Mouse (Mus musculus) midbrain, postnatal 0 days (tissue): ENCODE results near the gene Lmna. TPM values are rescaled to one million over a fixed set of nuclear protein-coding genes. Genes with fewer than 3 reads are reported as not detected.
A peak's percentile ranks its signal among the peaks of the same experiment; 100 is the strongest.

Experiments used
- ATAC-seq: fragments of 200-750 bp; cut with Nextera tagmentation; 2 replicates; pipeline ENCODE4 v1.8.0; 2017; ENCODE audit warnings: moderate number of reproducible peaks, mild to moderate bottlenecking, moderate TSS enrichment, moderate library complexity; ENCODE audit not compliant: low FRiP score
- DNase-seq: peaks from one replicate; pipeline ENCODE4 v3.0.0-alpha.2; 2015; ENCODE audit warnings: low spot score
- H3K27ac ChIP-seq: fragments of 300-500 bp; sonication (generic); 2 replicates; pipeline ENCODE4 v1.5.1; 2014; ENCODE audit warnings: low read depth, mild to moderate bottlenecking, low read length, mixed read lengths
- H3K27me3 ChIP-seq: fragments of 300-500 bp; sonication (generic); 2 replicates; pipeline ENCODE4 v1.6.1; 2014; ENCODE audit warnings: low read length, control low read depth, mixed read lengths; ENCODE audit not compliant: insufficient read depth
- H3K36me3 ChIP-seq: fragments of 300-500 bp; sonication (generic); 2 replicates; pipeline ENCODE4 v1.6.1; 2014; ENCODE audit warnings: low read length, control low read depth, mixed read lengths; ENCODE audit not compliant: insufficient read depth
- H3K4me1 ChIP-seq: fragments of 300-500 bp; sonication (generic); 2 replicates; pipeline ENCODE4 v1.6.1; 2014; ENCODE audit warnings: mild to moderate bottlenecking, control low read depth, antibody characterized with exemption, low read length, mixed read lengths; ENCODE audit not compliant: insufficient read depth
- H3K4me2 ChIP-seq: fragments of 300-500 bp; sonication (generic); 2 replicates; pipeline ENCODE4 v1.6.1; 2014; ENCODE audit warnings: low read depth, mild to moderate bottlenecking, low read length, mixed read lengths; ENCODE audit not compliant: poor library complexity, severe bottlenecking
- H3K4me3 ChIP-seq: fragments of 300-500 bp; sonication (generic); 2 replicates; pipeline ENCODE4 v1.5.1; 2014; ENCODE audit warnings: low read depth, mild to moderate bottlenecking, low read length, moderate library complexity
- H3K9ac ChIP-seq: fragments of 300-500 bp; sonication (generic); replicated peaks from 2 replicates; pipeline ENCODE4 v1.6.1; 2014; ENCODE audit warnings: mild to moderate bottlenecking, low read length, moderate library complexity, mixed read lengths; ENCODE audit not compliant: poor library complexity, severe bottlenecking
- H3K9me3 ChIP-seq: fragments of 300-500 bp; sonication (generic); 2 replicates; pipeline ENCODE4 v1.6.1; 2016; ENCODE audit warnings: low read length, control low read depth
- CTCF ChIP-seq: IDR thresholded peaks from 2 replicates; pipeline ENCODE4 v1.5.1; 2016; ENCODE audit warnings: antibody characterized with exemption, mild to moderate bottlenecking
- WGBS: fragments of 180-500 bp; shearing (Covaris S2); extraction: QIAGEN DNeasy Blood & Tissue Kit; methylation state at CpG from one replicate; pipeline ENCODE4 v1.1.7; 2014; 5-methylcytosine and 5-hydroxymethylcytosine counted together
- polyA plus RNA-seq: library from polyadenylated mRNA; unstranded; fragments of >200 nt; fragmentation: Nextera tagmentation; extraction: Ambion mirVana; gene quantifications from 2 replicates; pipeline ENCODE4 v1.2.1, GENCODE M21; 2015
- total RNA-seq: library from RNA; depleted of rRNA; stranded (reverse); fragments of >200 nt; gene quantifications from 2 replicates; pipeline ENCODE4 v1.2.3, GENCODE M21; 2014

Gene Lmna
- total and polyA plus RNA-seq, 2 experiments from 2014 or later = 74.1 to 75.0 TPM

GRCm38 (mm10) chr3:88513546-88514115 is 3.9 kb upstream of the Lmna start:
- H3K4me1 ChIP-seq = peaks cover 6% of the 10 kb centered on the region
- H3K27ac ChIP-seq = no peak overlapping the region
- whole genome bisulfite sequencing = 82% methylated on average over 7 of the region's 7 CpGs
- ATAC-seq (no peak), DNase-seq (no peak)
- H3K4me2 ChIP-seq = no peak overlapping the region
- H3K4me3 ChIP-seq = no peak overlapping the region
- H3K9ac ChIP-seq = no peak overlapping the region
- no peaks in the 10 kb centered on the region for H3K9me3 ChIP-seq
- no peak for TF ChIP-seq CTCF
- H3K27me3 ChIP-seq = no peaks in the 10 kb centered on the region
- H3K36me3 ChIP-seq = no peaks in the 10 kb centered on the region

- no peak overlapping the region for H3K9ac ChIP-seq
- H3K4me2 ChIP-seq = no peak overlapping the region
- no peaks in the 10 kb centered on the region for H3K27me3 ChIP-seq
- no peaks in the 10 kb centered on the region for H3K9me3 ChIP-seq
- H3K27ac ChIP-seq = no peak overlapping the region
- no peak for TF ChIP-seq CTCF
- DNase-seq = no peak
- H3K4me1 ChIP-seq = peaks cover 6% of the 10 kb centered on the region
- ATAC-seq = no peak
- 46% methylated on average over 11 of the region's 15 CpGs for WGBS
- H3K4me3 ChIP-seq = no peak overlapping the region
- no peaks in the 10 kb centered on the region for H3K36me3 ChIP-seq
Observed at GRCm38 (mm10) chr3:88512896-88513545, 3.3 kb upstream of the Lmna start.

GRCm38 (mm10) chr3:88512141-88512895 is 2.6 kb upstream of the Lmna start:
- 43% methylated on average over 6 of the region's 6 CpGs for WGBS
- H3K9ac ChIP-seq = no peak overlapping the region
- H3K4me2 ChIP-seq = no peak overlapping the region
- no peaks in the 10 kb centered on the region for H3K27me3 ChIP-seq
- peaks cover 6% of the 10 kb centered on the region for H3K4me1 ChIP-seq
- no peak for ATAC-seq
- no peak overlapping the region for H3K4me3 ChIP-seq
- no peaks in the 10 kb centered on the region for H3K36me3 ChIP-seq
- DNase-seq = no peak
- no peaks in the 10 kb centered on the region for H3K9me3 ChIP-seq
- no peak overlapping the region for H3K27ac ChIP-seq
- no peak for TF ChIP-seq CTCF

GRCm38 (mm10) chr3:88511559-88511958 is 1.8 kb upstream of the Lmna start:
- Histone ChIP-seq H3K36me3 (no peaks in the 10 kb centered on the region), H3K4me2 (no peak overlapping the region), H3K4me1 (peaks cover 6% of the 10 kb centered on the region), H3K4me3 (no peak overlapping the region), H3K9ac (no peak overlapping the region), H3K27ac (no peak overlapping the region), H3K27me3 (no peaks in the 10 kb centered on the region), H3K9me3 (no peaks in the 10 kb centered on the region)
- DNase-seq (no peak), ATAC-seq (no peak)
- 65% methylated on average over 4 of the region's 4 CpGs for WGBS
- TF ChIP-seq CTCF = 0 out of 2 replicates have a peak, but pooled peaks have one; percentile 14

GRCm38 (mm10) chr3:88510421-88511289 is 899 bp upstream of the Lmna start:
- WGBS = 52% methylated on average over 13 of the region's 13 CpGs
- no peak for TF ChIP-seq CTCF
- Histone ChIP-seq H3K27ac (peak overlapping the region; percentile 84), H3K9ac (0 out of 2 replicates have a peak overlapping the region, but pooled peaks have one; percentile 59), H3K27me3 (no peaks in the 10 kb centered on the region), H3K36me3 (no peaks in the 10 kb centered on the region), H3K9me3 (no peaks in the 10 kb centered on the region), H3K4me2 (peak overlapping the region; percentile 61), H3K4me1 (peaks cover 6% of the 10 kb centered on the region), H3K4me3 (peak overlapping the region; percentile 39)
- no peak for ATAC-seq
- DNase-seq = no peak
